Mouse (Mus musculus): ENCODE measurements around the gene Tmem88. TPM values are rescaled to one million over a fixed set of nuclear protein-coding genes. Genes with fewer than 3 reads are reported as not detected.

Tmem88 gene
- total and polyA plus RNA-seq, 3 experiments = 0.16 to 0.25 TPM; not detected in 1

DNA sequence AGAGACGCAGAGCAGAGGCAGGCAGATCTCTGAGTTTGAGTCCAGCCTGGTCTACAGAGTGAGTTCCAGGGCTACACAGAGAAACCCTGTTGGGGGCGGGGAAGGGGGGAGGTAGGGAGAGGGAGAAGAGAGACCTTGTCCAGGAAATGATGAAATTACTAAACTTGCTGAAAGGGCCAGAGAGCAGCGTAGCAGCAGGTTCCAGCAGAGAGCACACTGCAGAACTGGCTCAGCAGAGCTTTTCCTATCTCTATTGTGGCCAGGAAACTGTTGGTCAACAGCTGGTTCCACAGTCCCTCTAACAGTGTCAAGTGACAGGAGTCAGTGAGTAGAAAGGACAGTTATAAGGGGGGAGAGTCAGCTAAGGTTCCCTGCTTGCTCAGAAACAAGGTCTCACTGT, 18.4 kb downstream of the Tmem88 start:
- no peaks in the 10 kb centered on the region for H3K9me3 ChIP-seq (replicated peaks; ENCODE audit: low read length)
- H3K27ac ChIP-seq (ENCODE audit: insufficient read depth, low read depth) = peak overlapping the region; percentile 47
- DNase-seq (ENCODE audit: extremely low read depth) = no peak
- in situ Hi-C loops (cut with MboI; ENCODE audit: low pct_ligation_motif_present, low pct_unique_long_range_greater_than_20kb, low sequenced_read_pairs) (no loop called here), dilution Hi-C loops (cut with MboI; ENCODE audit: extremely low pct_ligation_motif_present, extremely low pct_unique_long_range_greater_than_20kb, low sequenced_read_pairs) (no loop called here)
- no peak for TF ChIP-seq CTCF (conservative IDR thresholded peaks at IDR 0.05 in 1 of 2, IDR thresholded peaks at IDR 0.05 in 1 of 2; ENCODE audit: low read depth in 2 of 2, low read length in 2 of 2)
- no peak for TF ChIP-seq MAZ (IDR thresholded peaks at IDR 0.05; ENCODE audit: low read depth, low read length)
- TF ChIP-seq NRF1 (IDR thresholded peaks at IDR 0.05; ENCODE audit: low read depth, low read length) = no peak
- no peak for TF ChIP-seq MYC (IDR thresholded peaks at IDR 0.05; ENCODE audit: low read depth, low read length)
- no peak for TF ChIP-seq TCF12 (IDR thresholded peaks at IDR 0.05; ENCODE audit: low read depth, low read length)
- TF ChIP-seq PAX5 (IDR thresholded peaks at IDR 0.05; ENCODE audit: low read length) = no peak
- TF ChIP-seq GABPA (IDR thresholded peaks at IDR 0.05; ENCODE audit: insufficient replicate concordance, low read depth, low read length) = no peak
- no peak for TF ChIP-seq EP300 (IDR thresholded peaks at IDR 0.05; ENCODE audit: low read length)
- no peak for TF ChIP-seq HCFC1 (IDR thresholded peaks at IDR 0.05; ENCODE audit: low read depth, low read length)
- no peak for TF ChIP-seq ZMIZ1 (IDR thresholded peaks at IDR 0.05; ENCODE audit: low read depth, low read length)
- no peak for TF ChIP-seq SIN3A (IDR thresholded peaks at IDR 0.05; ENCODE audit: low read length)
- no peak for TF ChIP-seq ETS1 (conservative IDR thresholded peaks at IDR 0.05; ENCODE audit: low read depth, low read length)
- no peak for TF ChIP-seq ZNF384 (IDR thresholded peaks at IDR 0.05; ENCODE audit: low read depth, low read length)
- TF ChIP-seq SMC3 (IDR thresholded peaks at IDR 0.05; ENCODE audit: low read depth, low read length) = no peak
- no peaks in the 10 kb centered on the region for H3K79me2 ChIP-seq (replicated peaks; ENCODE audit: control insufficient read depth, extremely low read depth, insufficient read depth, poor library complexity, severe bottlenecking)
- no peak overlapping the region for H3K4me2 ChIP-seq (ENCODE audit: insufficient read depth, low read depth, poor library complexity, severe bottlenecking)
- peaks cover 6 to 14% of the 10 kb centered on the region in 2 experiments; a peak in 3 of 4 replicates for H3K4me1 ChIP-seq (ENCODE audit: control insufficient read depth in 1 of 2, insufficient read depth in 2 of 2)
- no peak overlapping the region for H3K9ac ChIP-seq (ENCODE audit: insufficient read depth, low read depth)
- H3K27me3 ChIP-seq (replicated peaks) = no peaks in the 10 kb centered on the region
- H3K4me3 ChIP-seq (replicated peaks in 1 of 3; ENCODE audit: low read depth in 2 of 3, low read length in 2 of 3, poor library complexity in 1 of 3) = no peak overlapping the region
- H3K36me3 ChIP-seq (replicated peaks in 1 of 2; ENCODE audit: control insufficient read depth in 1 of 2, insufficient read depth in 1 of 2, low read length in 1 of 2) = peaks cover 0 to 44% of the 10 kb centered on the region in 2 experiments

DNA sequence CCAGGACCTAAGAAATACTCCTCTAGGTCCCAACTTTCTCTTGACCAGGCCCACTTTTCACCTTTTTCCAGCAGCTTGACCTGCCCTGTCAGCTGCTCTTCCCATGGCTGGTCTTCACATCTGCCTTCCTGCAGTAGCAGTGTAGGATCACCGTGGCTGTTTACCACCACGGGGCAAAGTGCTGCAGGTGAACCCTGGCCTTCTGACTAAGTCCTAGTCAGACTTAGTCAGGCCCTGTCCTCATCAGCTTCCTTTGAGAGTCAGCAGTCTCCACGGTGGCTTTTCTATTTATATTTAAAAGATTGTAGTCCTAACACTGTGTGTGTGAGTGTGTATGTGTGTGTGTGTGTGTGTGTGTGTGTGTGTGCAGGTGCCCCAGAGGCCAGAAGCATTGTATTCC, 20.3 kb downstream of the Tmem88 start:
- no peak for DNase-seq (ENCODE audit: extremely low read depth)
- dilution Hi-C loops (cut with MboI; ENCODE audit: extremely low pct_ligation_motif_present, extremely low pct_unique_long_range_greater_than_20kb, low sequenced_read_pairs) = no loop called here
- Histone ChIP-seq H3K79me2 (replicated peaks; ENCODE audit: control insufficient read depth, extremely low read depth, insufficient read depth, poor library complexity, severe bottlenecking) (no peaks in the 10 kb centered on the region), H3K27me3 (replicated peaks) (no peaks in the 10 kb centered on the region), H3K27ac (ENCODE audit: insufficient read depth, low read depth) (no peak overlapping the region), H3K4me2 (ENCODE audit: insufficient read depth, low read depth, poor library complexity, severe bottlenecking) (no peak overlapping the region), H3K9ac (ENCODE audit: insufficient read depth, low read depth) (no peak overlapping the region), H3K4me3 (replicated peaks in 1 of 3; ENCODE audit: low read depth in 2 of 3, low read length in 2 of 3, poor library complexity in 1 of 3) (no peak overlapping the region), H3K36me3 (replicated peaks in 1 of 2; ENCODE audit: control insufficient read depth in 1 of 2, insufficient read depth in 1 of 2, low read length in 1 of 2) (peaks cover 7 to 48% of the 10 kb centered on the region in 2 experiments), H3K9me3 (replicated peaks; ENCODE audit: low read length) (no peaks in the 10 kb centered on the region), H3K4me1 (ENCODE audit: control insufficient read depth in 1 of 2, insufficient read depth in 2 of 2) (peaks cover 6 to 14% of the 10 kb centered on the region in 2 experiments; a peak in 3 of 4 replicates)
- TF ChIP-seq E2F4 (IDR thresholded peaks at IDR 0.05; ENCODE audit: insufficient replicate concordance, low read depth, low read length) (no peak), USF2 (conservative IDR thresholded peaks at IDR 0.05; ENCODE audit: low read depth, low read length) (no peak), MAX (IDR thresholded peaks at IDR 0.05; ENCODE audit: low read length) (no peak), MXI1 (IDR thresholded peaks at IDR 0.05; ENCODE audit: low read depth, low read length) (no peak), GABPA (IDR thresholded peaks at IDR 0.05; ENCODE audit: insufficient replicate concordance, low read depth, low read length) (no peak), IRF4 (IDR thresholded peaks at IDR 0.05; ENCODE audit: low read depth, low read length) (no peak), USF1 (IDR thresholded peaks at IDR 0.05; ENCODE audit: low read depth, low read length) (no peak), JUND (conservative IDR thresholded peaks at IDR 0.05; ENCODE audit: low read depth, low read length) (no peak), ZKSCAN1 (IDR thresholded peaks at IDR 0.05; ENCODE audit: borderline replicate concordance, low read depth, low read length) (no peak), POLR2AphosphoS2 (IDR thresholded peaks at IDR 0.05; ENCODE audit: low read depth, low read length) (no peak), ETS1 (conservative IDR thresholded peaks at IDR 0.05; ENCODE audit: low read depth, low read length) (no peak), CHD1 (IDR thresholded peaks at IDR 0.05; ENCODE audit: low read depth, low read length) (no peak), NELFE (IDR thresholded peaks at IDR 0.05; ENCODE audit: low read depth, low read length) (no peak), PAX5 (IDR thresholded peaks at IDR 0.05; ENCODE audit: low read length) (no peak), MEF2A (IDR thresholded peaks at IDR 0.05; ENCODE audit: borderline replicate concordance, low read depth, low read length) (no peak), EP300 (IDR thresholded peaks at IDR 0.05; ENCODE audit: low read length) (no peak), BHLHE40 (IDR thresholded peaks at IDR 0.05; ENCODE audit: low read depth, low read length) (no peak), SIN3A (IDR thresholded peaks at IDR 0.05; ENCODE audit: low read length) (no peak), RCOR1 (conservative IDR thresholded peaks at IDR 0.05; ENCODE audit: low read depth, low read length) (no peak), TCF12 (IDR thresholded peaks at IDR 0.05; ENCODE audit: low read depth, low read length) (no peak)
- in situ Hi-C loops (cut with MboI; ENCODE audit: low pct_ligation_motif_present, low pct_unique_long_range_greater_than_20kb, low sequenced_read_pairs) = no loop called here

Data from CH12.LX (cell line).